Mouse (Mus musculus) MEL-GATA-1-ER (cell line): ENCODE measurements around the gene Prmt3.

Experiments
- DNase-seq: peaks from one replicate; pipeline ENCODE4 v3.0.0-alpha.2; 2012; ENCODE audit warnings: low read depth; ENCODE audit errors: extremely low read depth

Gene Prmt3

GRCm38 (mm10) chr7:49778114-49778901 lies at the start of gene Prmt3:
TSS of gene Prmt3 (plus strand) at chr7:49778346.
- DNase-seq = peak; percentile 76

GRCm38 (mm10) chr7:49734342-49734741 lies 43.8 kb upstream of the Prmt3 start:
- no peak for DNase-seq

- no peak for DNase-seq
Observed at GRCm38 (mm10) chr7:49739448-49739847, 38.7 kb upstream of the Prmt3 start.

- no peak for DNase-seq
Observed at GRCm38 (mm10) chr7:49741474-49741873, 36.7 kb upstream of the Prmt3 start.

- no peak for DNase-seq
Observed at GRCm38 (mm10) chr7:49741923-49742322, 36.2 kb upstream of the Prmt3 start.

- DNase-seq = no peak
Observed at GRCm38 (mm10) chr7:49751148-49751547, 27.0 kb upstream of the Prmt3 start.

- DNase-seq = peak; percentile 53
Observed at GRCm38 (mm10) chr7:49752730-49753506, 25.2 kb upstream of the Prmt3 start.

GRCm38 (mm10) chr7:49754767-49755166 lies 23.4 kb upstream of the Prmt3 start:
- DNase-seq = no peak

- DNase-seq = no peak
Observed at GRCm38 (mm10) chr7:49758934-49759571, 19.1 kb upstream of the Prmt3 start, which contains the start of gene Htatip2. TSS of gene Htatip2 (plus strand) at chr7:49759115.

- no peak for DNase-seq
Observed at GRCm38 (mm10) chr7:49762605-49763004, 15.5 kb upstream of the Prmt3 start.

- DNase-seq = no peak
Observed at GRCm38 (mm10) chr7:49764011-49764716, 14.0 kb upstream of the Prmt3 start.

- no peak for DNase-seq
Observed at GRCm38 (mm10) chr7:49766166-49766565, 12.0 kb upstream of the Prmt3 start.

GRCm38 (mm10) chr7:49768509-49768908 lies 9.6 kb upstream of the Prmt3 start:
- DNase-seq = no peak

- no peak for DNase-seq
Observed at GRCm38 (mm10) chr7:49774396-49774795, 3.8 kb upstream of the Prmt3 start.

- DNase-seq = no peak
Observed at GRCm38 (mm10) chr7:49777585-49777984, 561 bp upstream of the Prmt3 start.

GRCm38 (mm10) chr7:49778904-49779615 lies 914 bp downstream of the Prmt3 start:
- no peak for DNase-seq

- no peak for DNase-seq
Observed at GRCm38 (mm10) chr7:49783017-49783416, 4.9 kb downstream of the Prmt3 start.

GRCm38 (mm10) chr7:49785141-49785540 lies 7.0 kb downstream of the Prmt3 start:
- DNase-seq = no peak

GRCm38 (mm10) chr7:49786618-49787382 lies 8.7 kb downstream of the Prmt3 start:
- DNase-seq = no peak

- no peak for DNase-seq
Observed at GRCm38 (mm10) chr7:49787383-49787645, 9.2 kb downstream of the Prmt3 start.
